ENCODE assay signal across 7 mouse cellular contexts in genomic region chr10:61374076-61374475, GRCm38 (mm10). TPM values are rescaled to one million over a fixed set of nuclear protein-coding genes. Genes with fewer than 3 reads are reported as not detected.
DNase-seq lines count a peak whose midpoint lies in the region; ATAC-seq lines count a peak whose summit lies in the region.

No protein-coding gene starts in this region.

- peak overlapping the region; percentile 0; the same call in 1 of the 2 replicates for H3K4me2 ChIP-seq in heart, embryonic 12.5 days
- no peak overlapping the region for H3K4me2 ChIP-seq in liver, embryonic 12.5 days
- no peak overlapping the region for H3K4me2 ChIP-seq in hindbrain, embryonic 14.5 days (replicated peaks)

- H3K4me3 ChIP-seq in heart, embryonic 12.5 days = no peak overlapping the region
- H3K4me3 ChIP-seq in liver, embryonic 12.5 days = no peak overlapping the region
- no peak overlapping the region for H3K4me3 ChIP-seq in hindbrain, embryonic 14.5 days (replicated peaks; ENCODE audit: low read length)

- H3K27ac ChIP-seq in heart, embryonic 12.5 days (ENCODE audit: poor library complexity, severe bottlenecking) = peak overlapping the region; percentile 0
- no peak overlapping the region for H3K27ac ChIP-seq in liver, embryonic 12.5 days
- H3K27ac ChIP-seq in hindbrain, embryonic 14.5 days = no peak overlapping the region

- 30% methylated on average over 4 of the region's 4 CpGs for WGBS in heart, embryonic 12.5 days
- 11% methylated on average over 4 of the region's 4 CpGs for WGBS in liver, embryonic 12.5 days (ENCODE audit: insufficient replicate concordance)
- WGBS in hindbrain, embryonic 14.5 days = 57% methylated on average over 4 of the region's 4 CpGs

- H3K36me3 ChIP-seq in heart, embryonic 12.5 days = 0 out of 2 replicates have a peak, but pooled peaks cover 9% of the 10 kb centered on the region
- H3K36me3 ChIP-seq in liver, embryonic 12.5 days = no peaks in the 10 kb centered on the region
- no peaks in the 10 kb centered on the region for H3K36me3 ChIP-seq in hindbrain, embryonic 14.5 days (replicated peaks; ENCODE audit: control insufficient read depth, insufficient read depth)

- ATAC-seq in heart, embryonic 12.5 days (ENCODE audit: insufficient number of reproducible peaks, low FRiP score) = peak; percentile 40; the same call in 1 of the 2 replicates
- 0 out of 2 replicates have a peak, but pooled peaks have one; percentile 30 for ATAC-seq in liver, embryonic 12.5 days
- no peak for ATAC-seq in hindbrain, embryonic 14.5 days (ENCODE audit: low FRiP score)

- no peak overlapping the region for H3K9ac ChIP-seq in heart, embryonic 12.5 days
- no peak overlapping the region for H3K9ac ChIP-seq in liver, embryonic 12.5 days
- H3K9ac ChIP-seq in hindbrain, embryonic 14.5 days = no peak overlapping the region

- no peaks in the 10 kb centered on the region for H3K27me3 ChIP-seq in heart, embryonic 12.5 days (replicated peaks)
- no peaks in the 10 kb centered on the region for H3K27me3 ChIP-seq in liver, embryonic 12.5 days (replicated peaks)
- no peaks in the 10 kb centered on the region for H3K27me3 ChIP-seq in hindbrain, embryonic 14.5 days (ENCODE audit: control insufficient read depth, insufficient read depth, low read length)

- intact Hi-C loops in gastrocnemius, postnatal 14 days (cut with DNase I; ENCODE audit: low total_unique reads) = no loop called here

- peak; percentile 21 for DNase-seq in thymus, postnatal 4 days
- DNase-seq in thymus, postnatal 10 days (ENCODE audit: low spot score in 2 of 2) = no peak
- no peak for DNase-seq in urinary bladder, postnatal 4 days (ENCODE audit: low spot score in 2 of 2)
- DNase-seq in hindbrain, embryonic 14.5 days (ENCODE audit: low spot score) = no peak
- no peak for DNase-seq in gastrocnemius, postnatal 14 days

- H3K4me1 ChIP-seq in heart, embryonic 12.5 days (replicated peaks) = peaks cover 87% of the 10 kb centered on the region
- peaks cover 65% of the 10 kb centered on the region for H3K4me1 ChIP-seq in liver, embryonic 12.5 days
- peaks cover 6% of the 10 kb centered on the region; the same call in 1 of the 2 replicates for H3K4me1 ChIP-seq in hindbrain, embryonic 14.5 days (replicated peaks; ENCODE audit: control insufficient read depth, insufficient read depth, low read length)

- H3K9me3 ChIP-seq in heart, embryonic 12.5 days (replicated peaks) = no peaks in the 10 kb centered on the region
- no peaks in the 10 kb centered on the region for H3K9me3 ChIP-seq in liver, embryonic 12.5 days (replicated peaks)
- H3K9me3 ChIP-seq in hindbrain, embryonic 14.5 days (ENCODE audit: control insufficient read depth, low read length) = no peaks in the 10 kb centered on the region

RNA-seq across cellular contexts. Expression of gene Pald1, which starts 9.3 kb away (rescaled TPM):
- 33.9 and 37.4 TPM in 2 replicates for polyA plus RNA-seq in heart, embryonic 12.5 days (2016; fragmentation: Nextera tagmentation; extraction: Ambion mirVana)
- 12.1 and 12.4 TPM in 2 replicates for polyA plus RNA-seq in liver, embryonic 12.5 days (2016; fragmentation: Nextera tagmentation; extraction: Ambion mirVana)
- polyA plus RNA-seq in hindbrain, embryonic 14.5 days (2014; fragmentation: Nextera tagmentation; extraction: Ambion mirVana) = 24.5 and 26.7 TPM in 2 replicates
- 10 to 100 TPM; 15.2 to 17.7 TPM for total RNA-seq in gastrocnemius, postnatal 14 days (2021)

RNA-seq across cellular contexts. Expression of gene Nodal, which starts 43.7 kb away (rescaled TPM):
- polyA plus RNA-seq in heart, embryonic 12.5 days (2016; fragmentation: Nextera tagmentation; extraction: Ambion mirVana) = not detected in 2 replicates
- 0.31 and 0.37 TPM in 2 replicates for polyA plus RNA-seq in liver, embryonic 12.5 days (2016; fragmentation: Nextera tagmentation; extraction: Ambion mirVana)
- polyA plus RNA-seq in hindbrain, embryonic 14.5 days (2014; fragmentation: Nextera tagmentation; extraction: Ambion mirVana) = 0.13 and 0.29 TPM in 2 replicates
- under 1 TPM in 1 of 2 experiments, not detected in 1; 0.10 TPM for total RNA-seq in gastrocnemius, postnatal 14 days (2021)
